In the genomic region with DNA sequence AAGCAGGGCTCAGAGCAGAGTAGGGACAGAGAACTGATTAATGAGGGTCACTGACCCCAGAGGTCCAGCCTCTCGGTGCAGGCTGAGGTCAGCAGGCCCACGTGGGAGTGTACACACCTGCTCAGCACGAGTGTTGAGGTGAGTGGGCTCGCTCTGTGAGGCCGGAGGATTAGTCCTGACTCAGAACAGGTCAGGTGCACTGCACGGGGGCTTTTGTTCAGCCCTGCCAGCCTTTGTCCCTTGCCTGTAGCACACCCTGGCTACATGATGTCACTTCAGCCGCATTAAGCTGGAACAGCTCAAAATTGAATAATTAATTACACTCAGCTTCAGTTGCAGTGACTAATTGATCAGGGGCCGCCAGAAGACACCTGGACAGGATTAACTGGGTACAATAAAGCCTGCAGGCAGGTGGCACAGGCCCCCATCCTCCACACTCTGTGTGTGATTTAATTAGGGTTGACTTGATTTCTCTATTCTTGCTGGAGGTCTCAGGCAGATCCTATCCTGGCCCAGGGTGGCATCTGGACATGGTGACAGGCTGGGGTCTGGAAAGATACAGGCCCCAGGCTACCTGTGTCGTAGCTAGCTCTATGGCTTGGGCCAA, we compare ENCODE assay signal across 10 mouse cellular contexts. TPM values are rescaled to one million over a fixed set of nuclear protein-coding genes. Genes with fewer than 3 reads are reported as not detected.
DNase-seq lines count a peak whose midpoint lies in the region; ATAC-seq lines count a peak whose summit lies in the region.
"Had no signal": no experiment of that assay in that cellular context is flagged by ENCODE, and none has a peak within 500 bp of the region (broad histone marks: within the 10 kb centered on the region; RNA-seq: fewer than 3 reads in every experiment).

No protein-coding gene starts in this region.

- no peak overlapping the region for H3K4me3 ChIP-seq in kidney, embryonic 15.5 days (replicated peaks)
- no peak overlapping the region for H3K4me3 ChIP-seq in forebrain, embryonic 12.5 days (replicated peaks)
- H3K4me3 ChIP-seq in limb, embryonic 12.5 days (replicated peaks): no peak overlapping the region
- no peak overlapping the region for H3K4me3 ChIP-seq in neural tube, embryonic 15.5 days (replicated peaks)
- H3K4me3 ChIP-seq: heart, embryonic 15.5 days had no signal

- 26% methylated on average over 9 of the region's 9 CpGs for WGBS in kidney, embryonic 15.5 days
- 6% methylated on average over 9 of the region's 9 CpGs for WGBS in forebrain, embryonic 12.5 days
- WGBS in limb, embryonic 12.5 days: 15% methylated on average over 9 of the region's 9 CpGs
- WGBS in neural tube, embryonic 15.5 days: 31% methylated on average over 9 of the region's 9 CpGs

- H3K9me3 ChIP-seq in kidney, embryonic 15.5 days (replicated peaks): no peaks in the 10 kb centered on the region
- no peaks in the 10 kb centered on the region for H3K9me3 ChIP-seq in forebrain, embryonic 12.5 days
- no peaks in the 10 kb centered on the region for H3K9me3 ChIP-seq in limb, embryonic 12.5 days
- H3K9me3 ChIP-seq in neural tube, embryonic 15.5 days (replicated peaks): no peaks in the 10 kb centered on the region
- H3K9me3 ChIP-seq: heart, embryonic 15.5 days had no signal

- no peaks in the 10 kb centered on the region for H3K36me3 ChIP-seq in kidney, embryonic 15.5 days
- no peaks in the 10 kb centered on the region for H3K36me3 ChIP-seq in forebrain, embryonic 12.5 days (replicated peaks)
- H3K36me3 ChIP-seq in limb, embryonic 12.5 days: no peaks in the 10 kb centered on the region
- no peaks in the 10 kb centered on the region for H3K36me3 ChIP-seq in neural tube, embryonic 15.5 days
- H3K36me3 ChIP-seq: heart, embryonic 15.5 days had no signal

- H3K9ac ChIP-seq in kidney, embryonic 15.5 days: no peak overlapping the region
- peak overlapping the region; percentile 25; the same call in 1 of the 2 replicates for H3K9ac ChIP-seq in forebrain, embryonic 12.5 days
- H3K9ac ChIP-seq in limb, embryonic 12.5 days (replicated peaks): 0 out of 2 replicates have a peak overlapping the region, but pooled peaks have one; percentile 23
- no peak overlapping the region for H3K9ac ChIP-seq in neural tube, embryonic 15.5 days (replicated peaks)
- H3K9ac ChIP-seq: heart, embryonic 15.5 days had no signal

- 0 out of 2 replicates have a peak, but pooled peaks have one; percentile 34 for ATAC-seq in kidney, embryonic 15.5 days (replicated peaks; ENCODE audit: low FRiP score)
- ATAC-seq in forebrain, embryonic 12.5 days (ENCODE audit: low FRiP score): peak; percentile 77
- no peak for ATAC-seq in limb, embryonic 12.5 days (ENCODE audit: insufficient number of reproducible peaks, insufficient read depth, low FRiP score, low TSS enrichment, low read depth)
- ATAC-seq in neural tube, embryonic 15.5 days (ENCODE audit: low FRiP score): 0 out of 2 replicates have a peak, but pooled peaks have one; percentile 59

- H3K4me2 ChIP-seq in kidney, embryonic 15.5 days: no peak overlapping the region
- H3K4me2 ChIP-seq in forebrain, embryonic 12.5 days: peak overlapping the region; percentile 23; the same call in 1 of the 2 replicates
- peak overlapping the region; percentile 26; the same call in 1 of the 2 replicates for H3K4me2 ChIP-seq in limb, embryonic 12.5 days
- no peak overlapping the region for H3K4me2 ChIP-seq in neural tube, embryonic 15.5 days
- H3K4me2 ChIP-seq: heart, embryonic 15.5 days had no signal

- no peak overlapping the region for H3K27ac ChIP-seq in kidney, embryonic 15.5 days
- H3K27ac ChIP-seq in forebrain, embryonic 12.5 days: peak overlapping the region; percentile 78
- H3K27ac ChIP-seq in limb, embryonic 12.5 days: no peak overlapping the region
- H3K27ac ChIP-seq in neural tube, embryonic 15.5 days (replicated peaks): no peak overlapping the region
- H3K27ac ChIP-seq: heart, embryonic 15.5 days had no signal

- no peak for DNase-seq in kidney, postnatal 14 days
- DNase-seq in left cerebral cortex, adult 9 months (ENCODE audit: low spot score in 2 of 2): no peak
- DNase-seq in cerebellum, postnatal 25 days: no peak
- DNase-seq in urinary bladder, postnatal 14 days (ENCODE audit: low spot score): no peak

- peaks cover 17% of the 10 kb centered on the region; the same call in 1 of the 2 replicates for H3K27me3 ChIP-seq in kidney, embryonic 15.5 days
- H3K27me3 ChIP-seq in forebrain, embryonic 12.5 days: peaks cover 63% of the 10 kb centered on the region
- peaks cover 10% of the 10 kb centered on the region; the same call in 1 of the 2 replicates for H3K27me3 ChIP-seq in limb, embryonic 12.5 days
- H3K27me3 ChIP-seq in neural tube, embryonic 15.5 days (replicated peaks): 0 out of 2 replicates have a peak, but pooled peaks cover 5% of the 10 kb centered on the region
- H3K27me3 ChIP-seq: CH12.LX had no signal

- H3K4me1 ChIP-seq in kidney, embryonic 15.5 days: peaks cover 45% of the 10 kb centered on the region
- H3K4me1 ChIP-seq in forebrain, embryonic 12.5 days: peaks cover 46% of the 10 kb centered on the region
- peaks cover 48% of the 10 kb centered on the region for H3K4me1 ChIP-seq in limb, embryonic 12.5 days (replicated peaks)
- H3K4me1 ChIP-seq in neural tube, embryonic 15.5 days: peaks cover 21% of the 10 kb centered on the region

RNA-seq across cellular contexts. Expression of a gene that starts 57.0 kb away (rescaled TPM):
- polyA plus RNA-seq in kidney, embryonic 15.5 days (2015; fragmentation: Nextera tagmentation; extraction: Ambion mirVana): 116 and 182 TPM in 2 replicates
- polyA plus RNA-seq in forebrain, embryonic 12.5 days (2016; fragmentation: Nextera tagmentation; extraction: Ambion mirVana): 143 and 148 TPM in 2 replicates
- 120 and 148 TPM in 2 replicates for polyA plus RNA-seq in limb, embryonic 12.5 days (2016; fragmentation: Nextera tagmentation; extraction: Ambion mirVana)
- polyA plus RNA-seq in neural tube, embryonic 15.5 days (2015; fragmentation: Nextera tagmentation; extraction: Ambion mirVana): 96.8 and 132 TPM in 2 replicates

Comparison
In these comparisons a context has a peak if more than half of its experiments do, and no peak if none do; other contexts are left out.
1. H3K4me2 ChIP-seq: peak in forebrain, embryonic 12.5 days (single experiment) and limb, embryonic 12.5 days (single experiment); none in kidney, embryonic 15.5 days (single experiment) and neural tube, embryonic 15.5 days (single experiment).
2. H3K9ac ChIP-seq: peak in forebrain, embryonic 12.5 days (single experiment) and limb, embryonic 12.5 days (single experiment); none in kidney, embryonic 15.5 days (single experiment) and neural tube, embryonic 15.5 days (single experiment).